Mouse (Mus musculus) testis, adult 2 months (tissue): ENCODE results near the gene Tnfaip6.

Experiments
- CTCF ChIP-seq: fragments of 200-500 bp; IDR thresholded peaks from 2 replicates; pipeline ENCODE4 v1.5.1; 2012; ENCODE audit warnings: low read depth, mild to moderate bottlenecking, inconsistent platforms, low read length, moderate library complexity; ENCODE audit not compliant: control insufficient read depth, insufficient read depth, insufficient replicate concordance
- POLR2A ChIP-seq: fragments of 200-500 bp; IDR thresholded peaks from 2 replicates; pipeline ENCODE4 v1.6.1; 2012; ENCODE audit warnings: low read depth, mild to moderate bottlenecking, inconsistent platforms, low read length, moderate library complexity; ENCODE audit not compliant: control insufficient read depth

GRCm38 (mm10) chr2:52055616-52056015 is 17.8 kb downstream of the Tnfaip6 start:
- TF ChIP-seq CTCF (no peak), POLR2A (no peak)
